Mouse (Mus musculus) bone marrow, adult 2 months (tissue): ENCODE measurements around the gene Kctd17.

ENCODE experiments used
- CTCF ChIP-seq: fragments of 200-500 bp; IDR thresholded peaks from 2 replicates; pipeline ENCODE4 v1.5.1; 2011; ENCODE audit warnings: low read length, control low read depth; ENCODE audit not compliant: control insufficient read depth, insufficient read depth
- POLR2A ChIP-seq: fragments of 200-500 bp; IDR thresholded peaks from 2 replicates; pipeline ENCODE4 v1.6.1; 2011; ENCODE audit warnings: low read depth, mild to moderate bottlenecking, control low read depth, low read length, borderline replicate concordance; ENCODE audit not compliant: control insufficient read depth

DNA sequence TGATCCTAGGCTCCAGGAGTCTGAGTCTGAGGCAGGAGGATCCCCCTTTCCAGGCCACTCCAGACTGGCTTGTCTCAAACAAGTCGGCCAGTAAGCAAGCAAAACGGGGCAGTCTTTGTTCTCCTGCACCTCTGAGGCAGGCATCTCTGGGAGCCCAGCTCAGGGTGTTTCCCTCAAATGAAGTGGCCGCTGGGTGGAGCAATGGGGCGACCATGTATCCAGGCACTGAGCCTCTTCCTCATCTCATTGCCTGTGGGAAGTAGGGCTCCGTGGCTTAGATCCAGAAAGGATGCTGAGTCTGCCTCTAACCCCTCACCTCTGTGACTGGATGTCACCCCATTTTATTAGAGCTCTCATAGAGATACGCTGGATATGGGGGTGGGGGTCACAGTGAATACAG lies 38.4 kb downstream of the Kctd17 start:
- TF ChIP-seq POLR2A (no peak), CTCF (no peak)
